Mouse (Mus musculus) forebrain, postnatal 0 days (tissue): ENCODE results near the gene Rfc3. TPM values are rescaled to one million over a fixed set of nuclear protein-coding genes. Genes with fewer than 3 reads are reported as not detected.

ENCODE experiments used
- ATAC-seq: fragments of 200-750 bp; cut with Nextera tagmentation; 2 replicates; pipeline ENCODE4 v1.8.0; 2017; ENCODE audit warnings: mild to moderate bottlenecking, moderate library complexity
- DNase-seq: peaks from one replicate; pipeline ENCODE4 v3.0.0-alpha.2; 2015
- H3K27ac ChIP-seq: fragments of 300-500 bp; sonication (generic); 2 replicates; pipeline ENCODE4 v1.5.1; 2014; ENCODE audit warnings: low read depth, mild to moderate bottlenecking, antibody characterized with exemption, low read length, moderate library complexity, mixed read lengths
- H3K27me3 ChIP-seq: fragments of 300-500 bp; sonication (generic); 2 replicates; pipeline ENCODE4 v1.6.1; 2014; ENCODE audit warnings: mild to moderate bottlenecking, low read length, mixed read lengths; ENCODE audit not compliant: insufficient read depth
- H3K36me3 ChIP-seq: fragments of 300-500 bp; sonication (generic); 2 replicates; pipeline ENCODE4 v1.6.1; 2014; ENCODE audit warnings: mild to moderate bottlenecking, moderate library complexity; ENCODE audit not compliant: insufficient read depth
- H3K4me1 ChIP-seq: fragments of 300-500 bp; sonication (generic); 2 replicates; pipeline ENCODE4 v1.6.1; 2014; ENCODE audit warnings: antibody characterized with exemption; ENCODE audit not compliant: insufficient read depth
- H3K4me2 ChIP-seq: fragments of 300-500 bp; sonication (generic); 2 replicates; pipeline ENCODE4 v1.6.1; 2014; ENCODE audit warnings: low read depth, mild to moderate bottlenecking, moderate library complexity
- H3K4me3 ChIP-seq: fragments of 300-500 bp; sonication (generic); 2 replicates; pipeline ENCODE4 v1.5.1; 2014; ENCODE audit warnings: low read depth, low read length, mixed read lengths
- H3K9ac ChIP-seq: fragments of 300-500 bp; sonication (generic); 2 replicates; pipeline ENCODE4 v1.6.1; 2014; ENCODE audit warnings: mild to moderate bottlenecking
- H3K9me3 ChIP-seq: fragments of 300-500 bp; sonication (generic); 2 replicates; pipeline ENCODE4 v1.6.1; 2016; ENCODE audit warnings: low read length
- CTCF ChIP-seq: sonication (generic); IDR thresholded peaks from 2 replicates; pipeline ENCODE4 v1.5.1; 2016; ENCODE audit warnings: antibody characterized with exemption, control low read depth, low read depth
- WGBS: fragments of 180-500 bp; shearing (Covaris S2); extraction: QIAGEN DNeasy Blood & Tissue Kit; methylation state at CpG from one replicate; pipeline ENCODE4 v1.1.7; 2014; 5-methylcytosine and 5-hydroxymethylcytosine counted together
- polyA plus RNA-seq: library from polyadenylated mRNA; unstranded; fragments of >200 nt; fragmentation: Nextera tagmentation; extraction: Ambion mirVana; gene quantifications from 2 replicates; pipeline ENCODE4 v1.2.1, GENCODE M21; 2015
- total RNA-seq: library from RNA; depleted of rRNA; stranded (reverse); fragments of >200 nt; gene quantifications from 2 replicates; pipeline ENCODE4 v1.2.3, GENCODE M21; 2014; rRNA removed

Gene Rfc3
- total and polyA plus RNA-seq, 2 experiments from 2014 or later, result 45.3 to 62.7 TPM

DNA sequence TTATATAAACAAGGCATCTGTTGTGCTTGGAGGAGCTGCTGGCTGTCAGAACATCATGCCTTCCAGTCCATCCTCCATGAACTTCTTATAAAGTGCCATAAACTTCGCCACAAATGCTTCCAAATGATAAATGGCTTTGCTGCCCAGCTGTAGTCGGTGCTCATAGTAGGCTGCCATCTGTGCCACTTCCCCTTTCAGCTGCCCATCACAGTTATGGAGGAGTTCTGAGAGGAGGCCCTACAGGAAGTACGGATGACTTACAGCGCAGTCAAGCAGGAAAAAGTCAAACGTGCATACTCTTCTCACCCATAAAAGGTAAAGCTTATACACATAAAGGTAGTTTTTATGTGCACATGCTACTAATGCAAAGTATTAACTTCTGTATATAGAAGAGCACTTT, 8.2 kb downstream of the Rfc3 start:
- no peaks in the 10 kb centered on the region for H3K4me1 ChIP-seq
- no peak overlapping the region for H3K9ac ChIP-seq
- peaks cover 64% of the 10 kb centered on the region for H3K36me3 ChIP-seq
- WGBS, result 95% methylated on average over 5 of the region's 5 CpGs
- no peak overlapping the region for H3K4me3 ChIP-seq
- TF ChIP-seq CTCF, result no peak
- no peaks in the 10 kb centered on the region for H3K9me3 ChIP-seq
- H3K4me2 ChIP-seq, result no peak overlapping the region
- H3K27ac ChIP-seq, result no peak overlapping the region
- ATAC-seq (no peak), DNase-seq (no peak)
- no peaks in the 10 kb centered on the region for H3K27me3 ChIP-seq

DNA sequence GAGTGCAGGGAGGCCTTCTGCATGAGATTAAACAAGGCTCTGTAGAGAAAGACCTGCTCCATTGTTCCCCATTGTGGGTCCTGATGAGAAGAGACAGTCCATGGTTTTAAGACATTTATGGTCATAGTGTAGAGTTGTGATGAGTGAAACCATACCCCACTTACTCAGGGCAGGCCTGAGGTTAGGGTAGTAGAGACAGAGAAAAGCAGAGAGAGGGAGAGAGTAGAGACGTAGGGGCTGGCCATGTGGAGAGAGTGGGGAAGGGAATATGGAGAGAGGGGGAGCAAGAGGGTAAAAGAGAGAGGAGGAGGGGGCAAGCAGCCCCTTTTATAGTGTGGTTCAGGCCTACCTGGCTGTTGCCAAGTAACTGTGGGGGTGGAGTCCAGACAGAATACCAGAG, 8.9 kb downstream of the Rfc3 start:
- Histone ChIP-seq H3K4me2 (no peak overlapping the region), H3K4me3 (no peak overlapping the region), H3K36me3 (peaks cover 56% of the 10 kb centered on the region), H3K9me3 (no peaks in the 10 kb centered on the region), H3K27me3 (no peaks in the 10 kb centered on the region), H3K9ac (no peak overlapping the region), H3K27ac (no peak overlapping the region), H3K4me1 (no peaks in the 10 kb centered on the region)
- no peak for TF ChIP-seq CTCF
- DNase-seq (no peak), ATAC-seq (no peak)
- WGBS, result 92% methylated on average over 1 of the region's 1 CpGs

DNA sequence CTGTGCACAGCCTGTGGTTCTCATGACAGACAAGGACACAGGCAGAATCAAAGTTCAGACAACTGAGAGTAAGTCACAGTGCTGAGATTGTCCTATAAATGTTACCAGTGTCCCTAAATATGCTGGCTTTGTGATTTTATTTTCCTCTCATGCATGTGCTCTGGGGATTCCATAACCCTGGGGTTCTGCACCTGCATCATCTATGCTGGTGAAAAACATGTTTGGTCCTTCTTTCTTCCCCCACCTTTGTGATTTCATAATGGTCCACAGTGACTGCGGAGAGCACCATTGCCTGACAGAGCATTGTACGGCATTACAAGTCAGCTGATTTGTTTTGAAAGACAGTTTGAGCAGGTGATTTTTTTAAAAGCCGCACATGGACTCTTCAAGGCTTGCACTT, 45.1 kb downstream of the Rfc3 start, which contains the start of gene Vmn2r18:
TSS of gene Vmn2r18 (minus strand) at position 101 of the 400 bp plus-strand sequence.
- Histone ChIP-seq H3K4me3 (no peak within 1 kb of the TSS), H3K4me2 (no peak within 1 kb of the TSS), H3K36me3 (no peaks in the 10 kb centered on the region), H3K9me3 (no peaks in the 10 kb centered on the region), H3K4me1 (no peaks in the 10 kb centered on the region), H3K27me3 (no peaks in the 10 kb centered on the region), H3K9ac (no peak within 1 kb of the TSS), H3K27ac (no peak within 1 kb of the TSS)
- ATAC-seq, result no peak
- TF ChIP-seq CTCF, result no peak
- no peak for DNase-seq
- 85% methylated on average over 3 of the region's 3 CpGs for WGBS

DNA sequence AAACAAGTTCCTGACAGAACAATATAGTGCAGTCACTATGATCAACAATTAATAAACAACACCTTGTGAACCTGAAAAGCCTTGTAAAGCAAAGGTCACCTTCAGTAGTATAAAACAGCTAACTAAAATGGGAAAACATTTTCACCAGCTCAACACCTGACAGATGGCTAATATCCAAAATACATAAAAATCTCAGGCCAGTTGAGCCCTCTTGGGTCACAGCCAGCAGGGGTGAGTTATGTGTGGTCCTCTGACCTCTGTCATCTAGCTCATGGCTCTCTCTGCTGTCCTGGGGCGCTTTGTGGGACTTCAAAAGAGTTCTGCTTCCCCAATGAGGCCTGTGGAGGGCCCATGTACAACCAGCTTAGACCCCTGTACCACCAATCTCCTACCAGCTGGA, 49.3 kb downstream of the Rfc3 start:
- no peak for TF ChIP-seq CTCF
- Histone ChIP-seq H3K27me3 (no peaks in the 10 kb centered on the region), H3K27ac (no peak overlapping the region), H3K9me3 (no peaks in the 10 kb centered on the region), H3K4me3 (no peak overlapping the region), H3K4me2 (no peak overlapping the region), H3K4me1 (no peaks in the 10 kb centered on the region), H3K36me3 (no peaks in the 10 kb centered on the region), H3K9ac (no peak overlapping the region)
- ATAC-seq (no peak), DNase-seq (no peak)
- WGBS, result 55% methylated on average over 1 of the region's 1 CpGs

Other genes starting within 250 kb of the Rfc3 start
- not detected in 2 replicates for gene Gm42906, start 223.1 kb downstream of the Rfc3 start, total RNA-seq
- gene Gm42906, start 223.1 kb downstream of the Rfc3 start, polyA plus RNA-seq, result not detected in 2 replicates
- gene Vmn2r18, start 45.2 kb downstream of the Rfc3 start, total RNA-seq, result not detected in 2 replicates
- 0.05 and 0.10 TPM in 2 replicates for gene Vmn2r18, start 45.2 kb downstream of the Rfc3 start, polyA plus RNA-seq